Mouse (Mus musculus): ENCODE measurements around the gene Fam193b.
"Not testable (repeated sequence)": the region's sequence is repeated elsewhere in the genome, so short reads cannot be mapped to it uniquely, and the experiment has no call there.

Gene Fam193b

GRCm38 (mm10) chr13:55571027-55571751, at the start of gene Fam193b:
Fam193b (minus strand) TSS chr13:55571120.
- DNase-seq = peak; percentile 96

- DNase-seq = no peak
These were observed 49.4 kb upstream of the Fam193b start for GRCm38 (mm10) chr13:55620275-55620674.

GRCm38 (mm10) chr13:55619328-55619727, 48.4 kb upstream of the Fam193b start:
- no peak for DNase-seq

GRCm38 (mm10) chr13:55613471-55613870, 42.6 kb upstream of the Fam193b start:
- no peak for DNase-seq

- no peak for DNase-seq
These were observed 41.1 kb upstream of the Fam193b start for GRCm38 (mm10) chr13:55611996-55612395.

- DNase-seq = no peak
These were observed 36.7 kb upstream of the Fam193b start for GRCm38 (mm10) chr13:55607624-55608006.

GRCm38 (mm10) chr13:55606899-55607623, 36.1 kb upstream of the Fam193b start:
- DNase-seq = no peak

- no peak for DNase-seq
These were observed 33.7 kb upstream of the Fam193b start for GRCm38 (mm10) chr13:55604606-55605005.

- peak; percentile 73 for DNase-seq
These were observed 30.7 kb upstream of the Fam193b start for GRCm38 (mm10) chr13:55601611-55602010.

GRCm38 (mm10) chr13:55600657-55601056, 29.7 kb upstream of the Fam193b start:
- peak; percentile 9 for DNase-seq

- DNase-seq = peak; percentile 88
These were observed 28.9 kb upstream of the Fam193b start, which contains the start of gene B4galt7 for GRCm38 (mm10) chr13:55599566-55600540. B4galt7 (plus strand) TSS chr13:55599896.

GRCm38 (mm10) chr13:55596802-55597201, 25.9 kb upstream of the Fam193b start:
- DNase-seq = no peak

GRCm38 (mm10) chr13:55595375-55595774, 24.5 kb upstream of the Fam193b start:
- no peak for DNase-seq

GRCm38 (mm10) chr13:55593254-55593747, 22.4 kb upstream of the Fam193b start:
- DNase-seq = no peak

- peak; percentile 99 for DNase-seq
These were observed 21.8 kb upstream of the Fam193b start for GRCm38 (mm10) chr13:55592512-55593253.

- no peak for DNase-seq
These were observed 21.1 kb upstream of the Fam193b start for GRCm38 (mm10) chr13:55591961-55592490.

GRCm38 (mm10) chr13:55578086-55578485, 7.2 kb upstream of the Fam193b start:
- DNase-seq = no peak

GRCm38 (mm10) chr13:55576872-55577271, 6.0 kb upstream of the Fam193b start:
- not testable (repeated sequence) for DNase-seq

GRCm38 (mm10) chr13:55575932-55576331, 5.0 kb upstream of the Fam193b start:
- DNase-seq = no peak

- DNase-seq = no peak
These were observed 3.4 kb upstream of the Fam193b start for GRCm38 (mm10) chr13:55574321-55574720.

GRCm38 (mm10) chr13:55573432-55573831, 2.5 kb upstream of the Fam193b start, which contains the start of gene Tmed9:
Tmed9 (plus strand) TSS chr13:55573732.
- no peak for DNase-seq

GRCm38 (mm10) chr13:55571977-55572376, 1.1 kb upstream of the Fam193b start:
- DNase-seq = no peak
